Mouse (Mus musculus) neural tube, embryonic 13.5 days (tissue): Measurements from ENCODE around the gene Atp11c. TPM values are rescaled to one million over a fixed set of nuclear protein-coding genes. Genes with fewer than 3 reads are reported as not detected.

ENCODE experiments used
- ATAC-seq: fragments of 200-750 bp; cut with Nextera tagmentation; 2 replicates; pipeline ENCODE4 v1.8.0; 2017; ENCODE audit warnings: low read depth, mild to moderate bottlenecking, moderate TSS enrichment, moderate library complexity
- H3K27ac ChIP-seq: fragments of 300-500 bp; sonication (generic); replicated peaks from 2 replicates; pipeline ENCODE4 v1.5.1; 2015; ENCODE audit warnings: moderate library complexity, mild to moderate bottlenecking, inconsistent platforms
- H3K27me3 ChIP-seq: fragments of 300-500 bp; sonication (generic); 2 replicates; pipeline ENCODE4 v1.6.1; 2015; ENCODE audit warnings: mild to moderate bottlenecking, inconsistent platforms
- H3K36me3 ChIP-seq: fragments of 300-500 bp; sonication (generic); 2 replicates; pipeline ENCODE4 v1.6.1; 2015; ENCODE audit warnings: mild to moderate bottlenecking, inconsistent platforms
- H3K4me1 ChIP-seq: fragments of 300-500 bp; sonication (generic); replicated peaks from 2 replicates; pipeline ENCODE4 v1.6.1; 2015; ENCODE audit warnings: inconsistent platforms
- H3K4me2 ChIP-seq: fragments of 300-500 bp; sonication (generic); 2 replicates; pipeline ENCODE4 v1.6.1; 2015; ENCODE audit warnings: inconsistent platforms, mild to moderate bottlenecking, moderate library complexity
- H3K4me3 ChIP-seq: fragments of 300-500 bp; sonication (generic); 2 replicates; pipeline ENCODE4 v1.5.1; 2015; ENCODE audit warnings: mild to moderate bottlenecking, inconsistent platforms
- H3K9ac ChIP-seq: fragments of 300-500 bp; sonication (generic); 2 replicates; pipeline ENCODE4 v1.6.1; 2015; ENCODE audit warnings: moderate library complexity, mild to moderate bottlenecking, inconsistent platforms
- H3K9me3 ChIP-seq: fragments of 300-500 bp; sonication (generic); 2 replicates; pipeline ENCODE4 v1.6.1; 2016; ENCODE audit warnings: inconsistent platforms
- WGBS: fragments of 180-500 bp; shearing (Covaris S2); methylation state at CpG from one replicate; pipeline ENCODE4 v1.1.7; 2015; 5-methylcytosine and 5-hydroxymethylcytosine counted together
- polyA plus RNA-seq: library from polyadenylated mRNA; unstranded; fragments of >200 nt; fragmentation: Nextera tagmentation; extraction: Ambion mirVana; gene quantifications from 2 replicates; pipeline ENCODE4 v1.2.1, GENCODE M21; 2015

Gene Atp11c
- polyA plus RNA-seq, 1 experiment from 2014 or later, result 12.3 TPM

GRCm38 (mm10) chrX:60348741-60349140 lies 243.8 kb downstream of the Atp11c start:
- Histone ChIP-seq H3K36me3 (no peaks in the 10 kb centered on the region), H3K9ac (no peak overlapping the region), H3K4me1 (no peaks in the 10 kb centered on the region), H3K4me3 (no peak overlapping the region), H3K27ac (no peak overlapping the region), H3K4me2 (no peak overlapping the region), H3K9me3 (no peaks in the 10 kb centered on the region), H3K27me3 (no peaks in the 10 kb centered on the region)
- 80% methylated on average over 1 of the region's 1 CpGs for WGBS
- ATAC-seq, result no peak

- Histone ChIP-seq H3K9me3 (no peaks in the 10 kb centered on the region), H3K4me3 (no peak overlapping the region), H3K4me2 (no peak overlapping the region), H3K27me3 (no peaks in the 10 kb centered on the region), H3K4me1 (no peaks in the 10 kb centered on the region), H3K36me3 (no peaks in the 10 kb centered on the region), H3K9ac (no peak overlapping the region), H3K27ac (no peak overlapping the region)
- ATAC-seq, result no peak
Observed at GRCm38 (mm10) chrX:60345447-60345846, 247.1 kb downstream of the Atp11c start.

- Histone ChIP-seq H3K4me1 (no peaks in the 10 kb centered on the region), H3K27ac (no peak overlapping the region), H3K9me3 (no peaks in the 10 kb centered on the region), H3K9ac (no peak overlapping the region), H3K27me3 (no peaks in the 10 kb centered on the region), H3K4me2 (no peak overlapping the region), H3K36me3 (no peaks in the 10 kb centered on the region), H3K4me3 (no peak overlapping the region)
- 83% methylated on average over 4 of the region's 4 CpGs for WGBS
- no peak for ATAC-seq
Observed at GRCm38 (mm10) chrX:60344991-60345390, 247.5 kb downstream of the Atp11c start.

GRCm38 (mm10) chrX:60329735-60330134 lies 262.8 kb downstream of the Atp11c start:
- H3K4me1 ChIP-seq, result no peaks in the 10 kb centered on the region
- H3K27me3 ChIP-seq, result no peaks in the 10 kb centered on the region
- H3K9ac ChIP-seq, result no peak overlapping the region
- WGBS, result 89% methylated on average over 3 of the region's 3 CpGs
- H3K36me3 ChIP-seq, result no peaks in the 10 kb centered on the region
- H3K4me3 ChIP-seq, result no peak overlapping the region
- ATAC-seq, result no peak
- no peak overlapping the region for H3K27ac ChIP-seq
- H3K9me3 ChIP-seq, result no peaks in the 10 kb centered on the region
- H3K4me2 ChIP-seq, result no peak overlapping the region

- H3K27ac ChIP-seq, result no peak overlapping the region
- no peaks in the 10 kb centered on the region for H3K36me3 ChIP-seq
- no peak for ATAC-seq
- no peak overlapping the region for H3K9ac ChIP-seq
- no peaks in the 10 kb centered on the region for H3K9me3 ChIP-seq
- no peaks in the 10 kb centered on the region for H3K4me1 ChIP-seq
- H3K4me2 ChIP-seq, result no peak overlapping the region
- H3K27me3 ChIP-seq, result no peaks in the 10 kb centered on the region
- WGBS, result 90% methylated on average over 4 of the region's 4 CpGs
- H3K4me3 ChIP-seq, result no peak overlapping the region
Observed at GRCm38 (mm10) chrX:60321321-60321720, 271.2 kb downstream of the Atp11c start.

GRCm38 (mm10) chrX:60317661-60318060 lies 274.8 kb downstream of the Atp11c start:
- Histone ChIP-seq H3K27ac (no peak overlapping the region), H3K27me3 (no peaks in the 10 kb centered on the region), H3K4me2 (no peak overlapping the region), H3K9me3 (no peaks in the 10 kb centered on the region), H3K36me3 (no peaks in the 10 kb centered on the region), H3K4me1 (no peaks in the 10 kb centered on the region), H3K9ac (no peak overlapping the region), H3K4me3 (no peak overlapping the region)
- WGBS, result 92% methylated on average over 3 of the region's 3 CpGs
- no peak for ATAC-seq

GRCm38 (mm10) chrX:60292335-60292734 lies 300.2 kb downstream of the Atp11c start:
- ATAC-seq, result no peak
- Histone ChIP-seq H3K9me3 (no peaks in the 10 kb centered on the region), H3K4me3 (no peak overlapping the region), H3K27me3 (no peaks in the 10 kb centered on the region), H3K4me1 (no peaks in the 10 kb centered on the region), H3K36me3 (no peaks in the 10 kb centered on the region), H3K9ac (no peak overlapping the region), H3K27ac (no peak overlapping the region), H3K4me2 (no peak overlapping the region)
- 77% methylated on average over 2 of the region's 2 CpGs for WGBS

GRCm38 (mm10) chrX:60255346-60255745 lies 337.2 kb downstream of the Atp11c start:
- Histone ChIP-seq H3K9ac (no peak overlapping the region), H3K27me3 (no peaks in the 10 kb centered on the region)
- ATAC-seq, result no peak

GRCm38 (mm10) chrX:60187726-60188125 lies 404.8 kb downstream of the Atp11c start:
- Histone ChIP-seq H3K27ac (no peak overlapping the region), H3K9me3 (no peaks in the 10 kb centered on the region), H3K4me1 (no peaks in the 10 kb centered on the region), H3K36me3 (no peaks in the 10 kb centered on the region), H3K9ac (no peak overlapping the region), H3K4me3 (no peak overlapping the region), H3K27me3 (no peaks in the 10 kb centered on the region), H3K4me2 (no peak overlapping the region)
- ATAC-seq, result no peak
- 29% methylated on average over 1 of the region's 1 CpGs for WGBS

More at GRCm38 (mm10) chrX:60255346-60255745, 337.2 kb downstream of the Atp11c start:
- no peak overlapping the region for H3K27ac ChIP-seq
- no peaks in the 10 kb centered on the region for H3K9me3 ChIP-seq
- H3K4me2 ChIP-seq, result no peak overlapping the region
- no peak overlapping the region for H3K4me3 ChIP-seq
- no peaks in the 10 kb centered on the region for H3K36me3 ChIP-seq
- H3K4me1 ChIP-seq, result no peaks in the 10 kb centered on the region

- Histone ChIP-seq H3K4me1 (peaks cover 10% of the 10 kb centered on the region; the same call in 1 of the 2 replicates), H3K27ac (no peak overlapping the region), H3K4me3 (no peak overlapping the region), H3K9ac (no peak overlapping the region), H3K9me3 (no peaks in the 10 kb centered on the region), H3K27me3 (no peaks in the 10 kb centered on the region), H3K36me3 (no peaks in the 10 kb centered on the region), H3K4me2 (no peak overlapping the region)
- WGBS, result 47% methylated on average over 3 of the region's 3 CpGs
- ATAC-seq, result no peak
Observed at GRCm38 (mm10) chrX:60182611-60183010, 409.9 kb downstream of the Atp11c start.

- no peaks in the 10 kb centered on the region for H3K9me3 ChIP-seq
- H3K36me3 ChIP-seq, result no peaks in the 10 kb centered on the region
- WGBS, result 17% methylated on average over 22 of the region's 28 CpGs
- peaks cover 10% of the 10 kb centered on the region; the same call in 1 of the 2 replicates for H3K4me1 ChIP-seq
- peak; percentile 78 for ATAC-seq
- peak within 1 kb of the TSS; percentile 44 for H3K4me3 ChIP-seq
- H3K27me3 ChIP-seq, result peaks cover 4% of the 10 kb centered on the region
- H3K9ac ChIP-seq, result peak within 1 kb of the TSS; percentile 57
- peak within 1 kb of the TSS; percentile 77 for H3K4me2 ChIP-seq
- no peak within 1 kb of the TSS for H3K27ac ChIP-seq
Observed at GRCm38 (mm10) chrX:60178744-60179458, 413.6 kb downstream of the Atp11c start, which contains the start of gene Mcf2. Gene Mcf2, minus strand, starts transcription at chrX:60179089.

- H3K4me2 ChIP-seq, result peak overlapping the region; percentile 77
- peak; percentile 63 for ATAC-seq
- no peaks in the 10 kb centered on the region for H3K36me3 ChIP-seq
- peaks cover 4% of the 10 kb centered on the region for H3K27me3 ChIP-seq
- H3K4me1 ChIP-seq, result peaks cover 10% of the 10 kb centered on the region; the same call in 1 of the 2 replicates
- H3K9ac ChIP-seq, result peak overlapping the region; percentile 57
- H3K9me3 ChIP-seq, result no peaks in the 10 kb centered on the region
- 18% methylated on average over 18 of the region's 19 CpGs for WGBS
- H3K27ac ChIP-seq, result no peak overlapping the region
- peak overlapping the region; percentile 44 for H3K4me3 ChIP-seq
Observed at GRCm38 (mm10) chrX:60178025-60178743, 414.3 kb downstream of the Atp11c start.
